Mouse (Mus musculus) cortical plate, adult 2 months (tissue): ENCODE data around the gene Gsto2.

Source experiments
- CTCF ChIP-seq: fragments of 200-500 bp; IDR thresholded peaks from 2 replicates; pipeline ENCODE4 v1.5.1; 2011; ENCODE audit warnings: mild to moderate bottlenecking, control low read depth, low read length; ENCODE audit not compliant: insufficient read depth; ENCODE audit errors: extremely low read depth
- POLR2A ChIP-seq: fragments of 200-500 bp; IDR thresholded peaks from 2 replicates; pipeline ENCODE4 v1.6.1; 2011; ENCODE audit warnings: mild to moderate bottlenecking, low read length, control low read depth; ENCODE audit not compliant: insufficient read depth; ENCODE audit errors: extremely low read depth

GRCm38 (mm10) chr19:47817692-47818091 is 47.6 kb upstream of the Gsto2 start:
- TF ChIP-seq POLR2A (no peak), CTCF (no peak)
